Mouse (Mus musculus) urinary bladder, postnatal 10 days (tissue): ENCODE results near the gene Tmem231.

Source experiments
- DNase-seq: peaks from one replicate; pipeline ENCODE4 v3.0.0; 2022; ENCODE audit warnings: low spot score

The Tmem231 gene

GRCm38 (mm10) chr8:111933348-111934076, at the start of gene Tmem231:
Tmem231 (minus strand) TSS chr8:111933881.
- peak; percentile 49 for DNase-seq

GRCm38 (mm10) chr8:111982116-111982515, 48.4 kb upstream of the Tmem231 start:
- no peak for DNase-seq

GRCm38 (mm10) chr8:111978147-111978546, 44.5 kb upstream of the Tmem231 start:
- DNase-seq, result no peak

- DNase-seq, result no peak
These were observed 42.6 kb upstream of the Tmem231 start for GRCm38 (mm10) chr8:111976326-111976725.

GRCm38 (mm10) chr8:111975706-111976105, 42.0 kb upstream of the Tmem231 start:
- DNase-seq, result no peak

GRCm38 (mm10) chr8:111974138-111974537, 40.5 kb upstream of the Tmem231 start:
- no peak for DNase-seq

- DNase-seq, result no peak
These were observed 35.3 kb upstream of the Tmem231 start for GRCm38 (mm10) chr8:111968991-111969390.

GRCm38 (mm10) chr8:111968541-111968940, 34.9 kb upstream of the Tmem231 start:
- no peak for DNase-seq

- DNase-seq, result no peak
These were observed 33.7 kb upstream of the Tmem231 start for GRCm38 (mm10) chr8:111967246-111967870.

- DNase-seq, result no peak
These were observed 31.3 kb upstream of the Tmem231 start for GRCm38 (mm10) chr8:111964849-111965561.

- no peak for DNase-seq
These were observed 30.7 kb upstream of the Tmem231 start for GRCm38 (mm10) chr8:111964351-111964750.

- no peak for DNase-seq
These were observed 29.9 kb upstream of the Tmem231 start for GRCm38 (mm10) chr8:111963546-111963945.

GRCm38 (mm10) chr8:111963091-111963490, 29.4 kb upstream of the Tmem231 start:
- no peak for DNase-seq

GRCm38 (mm10) chr8:111962589-111962988, 28.9 kb upstream of the Tmem231 start:
- DNase-seq, result no peak

- no peak for DNase-seq
These were observed 27.6 kb upstream of the Tmem231 start for GRCm38 (mm10) chr8:111961330-111961729.

GRCm38 (mm10) chr8:111960591-111961321, 27.1 kb upstream of the Tmem231 start:
- DNase-seq, result no peak

- no peak for DNase-seq
These were observed 23.6 kb upstream of the Tmem231 start for GRCm38 (mm10) chr8:111957231-111957630.

GRCm38 (mm10) chr8:111955879-111956278, 22.2 kb upstream of the Tmem231 start:
- no peak for DNase-seq

GRCm38 (mm10) chr8:111954844-111955594, 21.3 kb upstream of the Tmem231 start:
- DNase-seq, result no peak

- no peak for DNase-seq
These were observed 18.3 kb upstream of the Tmem231 start for GRCm38 (mm10) chr8:111951936-111952335.

- no peak for DNase-seq
These were observed 17.6 kb upstream of the Tmem231 start for GRCm38 (mm10) chr8:111951317-111951716.

- no peak for DNase-seq
These were observed 17.2 kb upstream of the Tmem231 start for GRCm38 (mm10) chr8:111950846-111951245.
